10 mouse cellular contexts compared by ENCODE assay signal in genomic region chr2:153808146-153808545, GRCm38 (mm10). TPM values are rescaled to one million over a fixed set of nuclear protein-coding genes. Genes with fewer than 3 reads are reported as not detected.
"Had no signal": no experiment of that assay in that cellular context is flagged by ENCODE, and none has a peak within 500 bp of the region (broad histone marks: within the 10 kb centered on the region; RNA-seq: fewer than 3 reads in every experiment).

No protein-coding gene starts in this region.

- ATAC-seq: lung, postnatal 0 days had no signal

- H3K4me1 ChIP-seq: limb, embryonic 13.5 days; midbrain, embryonic 12.5 days; neural tube, embryonic 15.5 days had no signal

- DNase-seq: thymus, adult 18-20 months had no signal

- H3K9ac ChIP-seq: limb, embryonic 13.5 days; liver, embryonic 14.5 days; midbrain, embryonic 12.5 days; neural tube, embryonic 15.5 days had no signal

- H3K36me3 ChIP-seq: limb, embryonic 13.5 days; midbrain, embryonic 12.5 days; neural tube, embryonic 15.5 days had no signal

- H3K27me3 ChIP-seq: limb, embryonic 13.5 days; midbrain, embryonic 12.5 days; neural tube, embryonic 15.5 days had no signal

- H3K4me3 ChIP-seq: limb, embryonic 13.5 days; midbrain, embryonic 12.5 days; neural tube, embryonic 15.5 days had no signal

- H3K4me2 ChIP-seq: limb, embryonic 13.5 days; midbrain, embryonic 12.5 days; neural tube, embryonic 15.5 days had no signal

- H3K9me3 ChIP-seq: limb, embryonic 13.5 days; midbrain, embryonic 12.5 days; neural tube, embryonic 15.5 days had no signal

- H3K27ac ChIP-seq: limb, embryonic 13.5 days; liver, embryonic 14.5 days; midbrain, embryonic 12.5 days; neural tube, embryonic 15.5 days; stomach, postnatal 0 days had no signal

RNA-seq across cellular contexts. Expression of gene Efcab8, which starts 28.4 kb away (rescaled TPM):
- total RNA-seq: liver, adult 2 months; midbrain, postnatal 0 days had no signal
- polyA plus RNA-seq: liver, adult 2 months; lung, postnatal 0 days; midbrain, embryonic 12.5 days; midbrain, postnatal 0 days; neural tube, embryonic 11.5 days; neural tube, embryonic 15.5 days had no signal
